Mouse (Mus musculus): ENCODE data around the gene Tbr1. TPM values are rescaled to one million over a fixed set of nuclear protein-coding genes. Genes with fewer than 3 reads are reported as not detected.
A peak's percentile ranks its signal among the peaks of the same experiment; 100 is the strongest.

Gene Tbr1
- polyA plus RNA-seq, 1 experiment from 2014 or later = not detected

- Histone ChIP-seq H3K9me3 (ENCODE audit: low read length) (no peaks in the 10 kb centered on the region), H3K27me3 (ENCODE audit: insufficient read depth, low read length) (peaks cover 70% of the 10 kb centered on the region), H3K4me2 (replicated peaks; ENCODE audit: low read depth, low read length) (no peak overlapping the region), H3K4me1 (ENCODE audit: insufficient read depth, low read length) (peaks cover 14% of the 10 kb centered on the region), H3K4me3 (ENCODE audit: low read length) (no peak overlapping the region), H3K27ac (ENCODE audit: low read length) (no peak overlapping the region), H3K36me3 (ENCODE audit: insufficient read depth, low read length) (no peaks in the 10 kb centered on the region), H3K9ac (replicated peaks; ENCODE audit: low read length) (no peak overlapping the region)
- WGBS = 43% methylated on average over 4 of the region's 4 CpGs
- ATAC-seq (ENCODE audit: low FRiP score, low TSS enrichment) = no peak
Measured at GRCm38 (mm10) chr2:61810751-61811150, 8.0 kb downstream of the Tbr1 start.

- Histone ChIP-seq H3K27me3 (ENCODE audit: insufficient read depth, low read length) (peaks cover 73% of the 10 kb centered on the region), H3K27ac (ENCODE audit: low read length) (no peak overlapping the region), H3K4me1 (ENCODE audit: insufficient read depth, low read length) (peaks cover 17% of the 10 kb centered on the region), H3K36me3 (ENCODE audit: insufficient read depth, low read length) (no peaks in the 10 kb centered on the region), H3K9ac (replicated peaks; ENCODE audit: low read length) (no peak overlapping the region), H3K9me3 (ENCODE audit: low read length) (no peaks in the 10 kb centered on the region), H3K4me2 (replicated peaks; ENCODE audit: low read depth, low read length) (peak overlapping the region; percentile 92), H3K4me3 (ENCODE audit: low read length) (peak overlapping the region; percentile 56)
- no peak; the same call in 1 of the 2 replicates for ATAC-seq (ENCODE audit: low FRiP score, low TSS enrichment)
- 17% methylated on average over 8 of the region's 8 CpGs for WGBS
Measured at GRCm38 (mm10) chr2:61811163-61811506, 8.4 kb downstream of the Tbr1 start.

- Histone ChIP-seq H3K27ac (ENCODE audit: low read length) (no peak overlapping the region), H3K9ac (replicated peaks; ENCODE audit: low read length) (peak overlapping the region; percentile 64), H3K9me3 (ENCODE audit: low read length) (no peaks in the 10 kb centered on the region), H3K27me3 (ENCODE audit: insufficient read depth, low read length) (peaks cover 78% of the 10 kb centered on the region), H3K4me2 (replicated peaks; ENCODE audit: low read depth, low read length) (peak overlapping the region; percentile 92), H3K36me3 (ENCODE audit: insufficient read depth, low read length) (no peaks in the 10 kb centered on the region), H3K4me3 (ENCODE audit: low read length) (peak overlapping the region; percentile 56), H3K4me1 (ENCODE audit: insufficient read depth, low read length) (peaks cover 17% of the 10 kb centered on the region)
- under 1% methylated on average over 118 of the region's 121 CpGs for WGBS
- ATAC-seq (ENCODE audit: low FRiP score, low TSS enrichment) = peak; percentile 86
Measured at GRCm38 (mm10) chr2:61811507-61812421, 9.0 kb downstream of the Tbr1 start.

GRCm38 (mm10) chr2:61812536-61812935, 9.8 kb downstream of the Tbr1 start:
- Histone ChIP-seq H3K9me3 (ENCODE audit: low read length) (no peaks in the 10 kb centered on the region), H3K27ac (ENCODE audit: low read length) (no peak overlapping the region), H3K4me1 (ENCODE audit: insufficient read depth, low read length) (peaks cover 17% of the 10 kb centered on the region), H3K9ac (replicated peaks; ENCODE audit: low read length) (peak overlapping the region; percentile 64; the same call in 1 of the 2 replicates), H3K27me3 (ENCODE audit: insufficient read depth, low read length) (peaks cover 75% of the 10 kb centered on the region), H3K36me3 (ENCODE audit: insufficient read depth, low read length) (no peaks in the 10 kb centered on the region), H3K4me2 (replicated peaks; ENCODE audit: low read depth, low read length) (peak overlapping the region; percentile 92), H3K4me3 (ENCODE audit: low read length) (peak overlapping the region; percentile 56)
- ATAC-seq (ENCODE audit: low FRiP score, low TSS enrichment) = no peak
- 6% methylated on average over 12 of the region's 12 CpGs for WGBS

GRCm38 (mm10) chr2:61813106-61813505, 10.4 kb downstream of the Tbr1 start:
- Histone ChIP-seq H3K4me3 (ENCODE audit: low read length) (no peak overlapping the region), H3K36me3 (ENCODE audit: insufficient read depth, low read length) (no peaks in the 10 kb centered on the region), H3K9ac (replicated peaks; ENCODE audit: low read length) (no peak overlapping the region), H3K9me3 (ENCODE audit: low read length) (no peaks in the 10 kb centered on the region), H3K4me1 (ENCODE audit: insufficient read depth, low read length) (peaks cover 17% of the 10 kb centered on the region), H3K4me2 (replicated peaks; ENCODE audit: low read depth, low read length) (no peak overlapping the region), H3K27me3 (ENCODE audit: insufficient read depth, low read length) (peaks cover 79% of the 10 kb centered on the region), H3K27ac (ENCODE audit: low read length) (no peak overlapping the region)
- no peak for ATAC-seq (ENCODE audit: low FRiP score, low TSS enrichment)
- WGBS = 8% methylated on average over 6 of the region's 6 CpGs

GRCm38 (mm10) chr2:61813521-61813920, 10.8 kb downstream of the Tbr1 start:
- H3K27me3 ChIP-seq (ENCODE audit: insufficient read depth, low read length) = peaks cover 80% of the 10 kb centered on the region
- no peak overlapping the region for H3K4me2 ChIP-seq (replicated peaks; ENCODE audit: low read depth, low read length)
- H3K9ac ChIP-seq (replicated peaks; ENCODE audit: low read length) = no peak overlapping the region
- no peaks in the 10 kb centered on the region for H3K9me3 ChIP-seq (ENCODE audit: low read length)
- no peak overlapping the region for H3K4me3 ChIP-seq (ENCODE audit: low read length)
- H3K36me3 ChIP-seq (ENCODE audit: insufficient read depth, low read length) = no peaks in the 10 kb centered on the region
- 28% methylated on average over 1 of the region's 1 CpGs for WGBS
- H3K4me1 ChIP-seq (ENCODE audit: insufficient read depth, low read length) = peaks cover 17% of the 10 kb centered on the region
- ATAC-seq (ENCODE audit: low FRiP score, low TSS enrichment) = no peak
- no peak overlapping the region for H3K27ac ChIP-seq (ENCODE audit: low read length)

- 4% methylated on average over 34 of the region's 50 CpGs for WGBS
- H3K4me3 ChIP-seq (ENCODE audit: low read length) = peak overlapping the region; percentile 48
- peak overlapping the region; percentile 70 for H3K9ac ChIP-seq (replicated peaks; ENCODE audit: low read length)
- H3K4me2 ChIP-seq (replicated peaks; ENCODE audit: low read depth, low read length) = peak overlapping the region; percentile 75
- H3K36me3 ChIP-seq (ENCODE audit: insufficient read depth, low read length) = no peaks in the 10 kb centered on the region
- peaks cover 17% of the 10 kb centered on the region for H3K4me1 ChIP-seq (ENCODE audit: insufficient read depth, low read length)
- H3K9me3 ChIP-seq (ENCODE audit: low read length) = no peaks in the 10 kb centered on the region
- H3K27me3 ChIP-seq (ENCODE audit: insufficient read depth, low read length) = peaks cover 74% of the 10 kb centered on the region
- no peak overlapping the region for H3K27ac ChIP-seq (ENCODE audit: low read length)
- ATAC-seq (ENCODE audit: low FRiP score, low TSS enrichment) = peak; percentile 81
Measured at GRCm38 (mm10) chr2:61814548-61815473, 12.1 kb downstream of the Tbr1 start.

- peak overlapping the region; percentile 75 for H3K4me2 ChIP-seq (replicated peaks; ENCODE audit: low read depth, low read length)
- peaks cover 70% of the 10 kb centered on the region for H3K27me3 ChIP-seq (ENCODE audit: insufficient read depth, low read length)
- H3K27ac ChIP-seq (ENCODE audit: low read length) = no peak overlapping the region
- ATAC-seq (ENCODE audit: low FRiP score, low TSS enrichment) = peak; percentile 69
- WGBS = 6% methylated on average over 58 of the region's 66 CpGs
- H3K36me3 ChIP-seq (ENCODE audit: insufficient read depth, low read length) = no peaks in the 10 kb centered on the region
- H3K4me1 ChIP-seq (ENCODE audit: insufficient read depth, low read length) = peaks cover 17% of the 10 kb centered on the region
- peak overlapping the region; percentile 48 for H3K4me3 ChIP-seq (ENCODE audit: low read length)
- peak overlapping the region; percentile 70 for H3K9ac ChIP-seq (replicated peaks; ENCODE audit: low read length)
- no peaks in the 10 kb centered on the region for H3K9me3 ChIP-seq (ENCODE audit: low read length)
Measured at GRCm38 (mm10) chr2:61815583-61816313, 13.0 kb downstream of the Tbr1 start.

- WGBS = 77% methylated on average over 1 of the region's 1 CpGs
- H3K36me3 ChIP-seq (ENCODE audit: insufficient read depth, low read length) = no peaks in the 10 kb centered on the region
- peaks cover 12% of the 10 kb centered on the region for H3K4me1 ChIP-seq (ENCODE audit: insufficient read depth, low read length)
- H3K27me3 ChIP-seq (ENCODE audit: insufficient read depth, low read length) = peaks cover 56% of the 10 kb centered on the region
- no peaks in the 10 kb centered on the region for H3K9me3 ChIP-seq (ENCODE audit: low read length)
- ATAC-seq (ENCODE audit: low FRiP score, low TSS enrichment) = no peak
- no peak overlapping the region for H3K4me2 ChIP-seq (replicated peaks; ENCODE audit: low read depth, low read length)
- H3K9ac ChIP-seq (replicated peaks; ENCODE audit: low read length) = no peak overlapping the region
- H3K27ac ChIP-seq (ENCODE audit: low read length) = no peak overlapping the region
- H3K4me3 ChIP-seq (ENCODE audit: low read length) = no peak overlapping the region
Measured at GRCm38 (mm10) chr2:61818197-61818596, 15.5 kb downstream of the Tbr1 start.

Measured in kidney, embryonic 16.5 days (tissue).